Mouse (Mus musculus): ENCODE results near the gene Dlgap3. TPM values are rescaled to one million over a fixed set of nuclear protein-coding genes. Genes with fewer than 3 reads are reported as not detected.
A peak's percentile ranks its signal among the peaks of the same experiment; 100 is the strongest.

Gene Dlgap3
- polyA plus RNA-seq, 1 experiment from 2014 or later = 0.16 TPM

- peaks cover 63% of the 10 kb centered on the region for H3K27me3 ChIP-seq (ENCODE audit: low read depth, poor library complexity, severe bottlenecking)
- no peaks in the 10 kb centered on the region for H3K36me3 ChIP-seq
- 57% methylated on average over 6 of the region's 6 CpGs for WGBS
- H3K27ac ChIP-seq = no peak overlapping the region
- H3K4me1 ChIP-seq = peaks cover 28% of the 10 kb centered on the region
- no peak overlapping the region for H3K4me3 ChIP-seq
- DNase-seq (ENCODE audit: low spot score) = no peak
- no peaks in the 10 kb centered on the region for H3K9me3 ChIP-seq (replicated peaks)
These were observed 63.0 kb downstream of the Dlgap3 start for GRCm38 (mm10) chr4:127232028-127232427.

GRCm38 (mm10) chr4:127232551-127232950, 63.5 kb downstream of the Dlgap3 start:
- 77% methylated on average over 5 of the region's 5 CpGs for WGBS
- H3K36me3 ChIP-seq = no peaks in the 10 kb centered on the region
- no peak overlapping the region for H3K27ac ChIP-seq
- no peaks in the 10 kb centered on the region for H3K9me3 ChIP-seq (replicated peaks)
- peaks cover 28% of the 10 kb centered on the region for H3K4me1 ChIP-seq
- DNase-seq (ENCODE audit: low spot score) = no peak
- H3K27me3 ChIP-seq (ENCODE audit: low read depth, poor library complexity, severe bottlenecking) = peaks cover 63% of the 10 kb centered on the region
- H3K4me3 ChIP-seq = no peak overlapping the region

GRCm38 (mm10) chr4:127233416-127234125, 64.6 kb downstream of the Dlgap3 start:
- H3K27me3 ChIP-seq (ENCODE audit: low read depth, poor library complexity, severe bottlenecking) = peaks cover 66% of the 10 kb centered on the region

GRCm38 (mm10) chr4:127235742-127236487, 66.9 kb downstream of the Dlgap3 start:
- peaks cover 28% of the 10 kb centered on the region for H3K4me1 ChIP-seq
- DNase-seq (ENCODE audit: low spot score) = peak; percentile 93
- H3K9me3 ChIP-seq (replicated peaks) = no peaks in the 10 kb centered on the region
- peak overlapping the region; percentile 65 for H3K4me3 ChIP-seq
- under 1% methylated on average over 67 of the region's 67 CpGs for WGBS
- H3K27ac ChIP-seq = peak overlapping the region; percentile 81
- H3K27me3 ChIP-seq (ENCODE audit: low read depth, poor library complexity, severe bottlenecking) = peaks cover 50% of the 10 kb centered on the region
- no peaks in the 10 kb centered on the region for H3K36me3 ChIP-seq

More at GRCm38 (mm10) chr4:127233416-127234125, 64.6 kb downstream of the Dlgap3 start:
- WGBS = 90% methylated on average over 40 of the region's 40 CpGs
- H3K4me3 ChIP-seq = no peak overlapping the region
- H3K27ac ChIP-seq = no peak overlapping the region
- DNase-seq (ENCODE audit: low spot score) = no peak
- H3K4me1 ChIP-seq = peaks cover 28% of the 10 kb centered on the region
- H3K36me3 ChIP-seq = no peaks in the 10 kb centered on the region
- no peaks in the 10 kb centered on the region for H3K9me3 ChIP-seq (replicated peaks)

- peak overlapping the region; percentile 81 for H3K27ac ChIP-seq
- peaks cover 28% of the 10 kb centered on the region for H3K4me1 ChIP-seq
- H3K9me3 ChIP-seq (replicated peaks) = no peaks in the 10 kb centered on the region
- peak; percentile 62 for DNase-seq (ENCODE audit: low spot score)
- H3K27me3 ChIP-seq (ENCODE audit: low read depth, poor library complexity, severe bottlenecking) = peaks cover 50% of the 10 kb centered on the region
- H3K36me3 ChIP-seq = no peaks in the 10 kb centered on the region
- WGBS = under 1% methylated on average over 14 of the region's 14 CpGs
- H3K4me3 ChIP-seq = peak overlapping the region; percentile 65
These were observed 67.6 kb downstream of the Dlgap3 start for GRCm38 (mm10) chr4:127236631-127237030.

- Histone ChIP-seq H3K36me3 (no peaks in the 10 kb centered on the region), H3K4me1 (peaks cover 25% of the 10 kb centered on the region), H3K4me3 (no peak overlapping the region), H3K27ac (no peak overlapping the region), H3K9me3 (replicated peaks) (no peaks in the 10 kb centered on the region), H3K27me3 (ENCODE audit: low read depth, poor library complexity, severe bottlenecking) (peaks cover 50% of the 10 kb centered on the region)
- 56% methylated on average over 10 of the region's 10 CpGs for WGBS
- no peak for DNase-seq (ENCODE audit: low spot score)
These were observed 68.3 kb downstream of the Dlgap3 start for GRCm38 (mm10) chr4:127237271-127237670.

GRCm38 (mm10) chr4:127242696-127243095, 73.7 kb downstream of the Dlgap3 start:
- 67% methylated on average over 6 of the region's 6 CpGs for WGBS
- Histone ChIP-seq H3K9me3 (replicated peaks) (no peaks in the 10 kb centered on the region), H3K27me3 (ENCODE audit: low read depth, poor library complexity, severe bottlenecking) (peaks cover 10% of the 10 kb centered on the region), H3K27ac (no peak overlapping the region), H3K4me3 (no peak overlapping the region), H3K4me1 (peaks cover 15% of the 10 kb centered on the region), H3K36me3 (peaks cover 12% of the 10 kb centered on the region)
- DNase-seq (ENCODE audit: low spot score) = no peak

- Histone ChIP-seq H3K9me3 (replicated peaks) (no peaks in the 10 kb centered on the region), H3K4me1 (peaks cover 13% of the 10 kb centered on the region), H3K27me3 (ENCODE audit: low read depth, poor library complexity, severe bottlenecking) (peaks cover 1% of the 10 kb centered on the region; the same call in 1 of the 2 replicates), H3K4me3 (peak within 1 kb of the TSS; percentile 97), H3K27ac (peak within 1 kb of the TSS; percentile 90), H3K36me3 (peaks cover 19% of the 10 kb centered on the region)
- under 1% methylated on average over 29 of the region's 29 CpGs for WGBS
- DNase-seq (ENCODE audit: low spot score) = peak; percentile 99
These were observed 74.5 kb downstream of the Dlgap3 start, which contains the start of gene Smim12 for GRCm38 (mm10) chr4:127243552-127243951. Gene Smim12 (plus strand): TSS chr4:127243784.

- H3K27ac ChIP-seq = peak overlapping the region; percentile 90
- H3K9me3 ChIP-seq (replicated peaks) = no peaks in the 10 kb centered on the region
- peak overlapping the region; percentile 97 for H3K4me3 ChIP-seq
- no peak for DNase-seq (ENCODE audit: low spot score)
- under 1% methylated on average over 26 of the region's 26 CpGs for WGBS
- H3K27me3 ChIP-seq (ENCODE audit: low read depth, poor library complexity, severe bottlenecking) = no peaks in the 10 kb centered on the region
- peaks cover 22% of the 10 kb centered on the region for H3K36me3 ChIP-seq
- peaks cover 13% of the 10 kb centered on the region for H3K4me1 ChIP-seq
These were observed 74.9 kb downstream of the Dlgap3 start for GRCm38 (mm10) chr4:127243953-127244352.

- WGBS = 5% methylated on average over 5 of the region's 5 CpGs
- peaks cover 4% of the 10 kb centered on the region for H3K4me1 ChIP-seq
- no peaks in the 10 kb centered on the region for H3K9me3 ChIP-seq (replicated peaks)
- H3K36me3 ChIP-seq = peaks cover 29% of the 10 kb centered on the region
- no peak overlapping the region for H3K4me3 ChIP-seq
- no peak overlapping the region for H3K27ac ChIP-seq
- peak; percentile 86 for DNase-seq (ENCODE audit: low spot score)
- no peaks in the 10 kb centered on the region for H3K27me3 ChIP-seq (ENCODE audit: low read depth, poor library complexity, severe bottlenecking)
These were observed 80.8 kb downstream of the Dlgap3 start for GRCm38 (mm10) chr4:127249701-127250349.

GRCm38 (mm10) chr4:127251963-127252585, 83.1 kb downstream of the Dlgap3 start:
- Histone ChIP-seq H3K36me3 (peaks cover 24% of the 10 kb centered on the region), H3K4me3 (no peak overlapping the region), H3K27ac (no peak overlapping the region), H3K9me3 (replicated peaks) (no peaks in the 10 kb centered on the region), H3K27me3 (ENCODE audit: low read depth, poor library complexity, severe bottlenecking) (no peaks in the 10 kb centered on the region), H3K4me1 (no peaks in the 10 kb centered on the region)
- 68% methylated on average over 22 of the region's 22 CpGs for WGBS
- DNase-seq (ENCODE audit: low spot score) = no peak

- no peak overlapping the region for H3K27ac ChIP-seq
- WGBS = 61% methylated on average over 5 of the region's 5 CpGs
- DNase-seq (ENCODE audit: low spot score) = no peak
- H3K36me3 ChIP-seq = no peaks in the 10 kb centered on the region
- no peaks in the 10 kb centered on the region for H3K4me1 ChIP-seq
- H3K9me3 ChIP-seq (replicated peaks) = no peaks in the 10 kb centered on the region
- no peaks in the 10 kb centered on the region for H3K27me3 ChIP-seq (ENCODE audit: low read depth, poor library complexity, severe bottlenecking)
- H3K4me3 ChIP-seq = no peak overlapping the region
These were observed 87.7 kb downstream of the Dlgap3 start for GRCm38 (mm10) chr4:127256739-127257138.

All from limb, embryonic 10.5 days (tissue).